Mouse (Mus musculus) midbrain, postnatal 0 days (tissue): ENCODE data around the gene Usp3. TPM values are rescaled to one million over a fixed set of nuclear protein-coding genes. Genes with fewer than 3 reads are reported as not detected.

Experiments used
- ATAC-seq: fragments of 200-750 bp; cut with Nextera tagmentation; 2 replicates; pipeline ENCODE4 v1.8.0; 2017; ENCODE audit warnings: moderate number of reproducible peaks, mild to moderate bottlenecking, moderate TSS enrichment, moderate library complexity; ENCODE audit not compliant: low FRiP score
- DNase-seq: peaks from one replicate; pipeline ENCODE4 v3.0.0-alpha.2; 2015; ENCODE audit warnings: low spot score
- H3K27ac ChIP-seq: fragments of 300-500 bp; sonication (generic); 2 replicates; pipeline ENCODE4 v1.5.1; 2014; ENCODE audit warnings: low read depth, mild to moderate bottlenecking, low read length, mixed read lengths
- H3K27me3 ChIP-seq: fragments of 300-500 bp; sonication (generic); 2 replicates; pipeline ENCODE4 v1.6.1; 2014; ENCODE audit warnings: low read length, control low read depth, mixed read lengths; ENCODE audit not compliant: insufficient read depth
- H3K36me3 ChIP-seq: fragments of 300-500 bp; sonication (generic); 2 replicates; pipeline ENCODE4 v1.6.1; 2014; ENCODE audit warnings: low read length, control low read depth, mixed read lengths; ENCODE audit not compliant: insufficient read depth
- H3K4me1 ChIP-seq: fragments of 300-500 bp; sonication (generic); 2 replicates; pipeline ENCODE4 v1.6.1; 2014; ENCODE audit warnings: mild to moderate bottlenecking, control low read depth, antibody characterized with exemption, low read length, mixed read lengths; ENCODE audit not compliant: insufficient read depth
- H3K4me2 ChIP-seq: fragments of 300-500 bp; sonication (generic); 2 replicates; pipeline ENCODE4 v1.6.1; 2014; ENCODE audit warnings: low read depth, mild to moderate bottlenecking, low read length, mixed read lengths; ENCODE audit not compliant: poor library complexity, severe bottlenecking
- H3K4me3 ChIP-seq: fragments of 300-500 bp; sonication (generic); 2 replicates; pipeline ENCODE4 v1.5.1; 2014; ENCODE audit warnings: low read depth, mild to moderate bottlenecking, low read length, moderate library complexity
- H3K9ac ChIP-seq: fragments of 300-500 bp; sonication (generic); replicated peaks from 2 replicates; pipeline ENCODE4 v1.6.1; 2014; ENCODE audit warnings: mild to moderate bottlenecking, low read length, moderate library complexity, mixed read lengths; ENCODE audit not compliant: poor library complexity, severe bottlenecking
- H3K9me3 ChIP-seq: fragments of 300-500 bp; sonication (generic); 2 replicates; pipeline ENCODE4 v1.6.1; 2016; ENCODE audit warnings: low read length, control low read depth
- CTCF ChIP-seq: IDR thresholded peaks from 2 replicates; pipeline ENCODE4 v1.5.1; 2016; ENCODE audit warnings: antibody characterized with exemption, mild to moderate bottlenecking
- WGBS: fragments of 180-500 bp; shearing (Covaris S2); extraction: QIAGEN DNeasy Blood & Tissue Kit; methylation state at CpG from one replicate; pipeline ENCODE4 v1.1.7; 2014; 5-methylcytosine and 5-hydroxymethylcytosine counted together
- polyA plus RNA-seq: library from polyadenylated mRNA; unstranded; fragments of >200 nt; fragmentation: Nextera tagmentation; extraction: Ambion mirVana; gene quantifications from 2 replicates; pipeline ENCODE4 v1.2.1, GENCODE M21; 2015
- total RNA-seq: library from RNA; depleted of rRNA; stranded (reverse); fragments of >200 nt; gene quantifications from 2 replicates; pipeline ENCODE4 v1.2.3, GENCODE M21; 2014

The Usp3 gene
- total and polyA plus RNA-seq, 2 experiments from 2014 or later = 30.0 to 39.9 TPM

DNA sequence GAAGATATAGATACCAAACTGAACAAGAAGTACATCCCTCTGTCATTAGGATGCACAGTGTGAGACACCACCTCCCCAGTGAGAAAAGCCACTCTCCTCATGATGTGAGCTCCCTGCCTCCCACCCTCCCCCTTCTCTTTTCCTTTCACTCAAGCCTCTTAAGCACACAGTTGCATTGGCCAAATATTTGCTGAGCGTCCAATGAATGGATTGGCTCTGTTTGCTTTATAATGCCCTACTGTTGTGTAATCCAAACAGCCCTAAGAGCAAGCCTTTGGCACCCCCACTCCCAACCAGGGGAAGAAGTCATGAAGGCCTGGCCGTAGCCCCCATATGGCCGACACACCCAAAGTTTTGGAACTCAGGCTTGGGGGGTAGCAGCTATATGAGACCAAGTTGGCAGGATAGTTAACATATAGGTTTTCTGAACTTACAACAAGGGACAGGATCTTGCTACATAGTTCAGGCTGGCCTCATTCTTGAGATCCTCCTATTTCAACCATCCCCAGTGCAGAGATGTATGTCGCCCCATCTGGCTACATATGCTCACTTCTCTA is 33.1 kb upstream of the Usp3 start:
- DNase-seq = no peak
- Histone ChIP-seq H3K4me1 (no peaks in the 10 kb centered on the region), H3K36me3 (no peaks in the 10 kb centered on the region), H3K4me3 (no peak overlapping the region), H3K9me3 (no peaks in the 10 kb centered on the region), H3K27ac (no peak overlapping the region), H3K4me2 (no peak overlapping the region), H3K9ac (no peak overlapping the region), H3K27me3 (no peaks in the 10 kb centered on the region)
- no peak for TF ChIP-seq CTCF
- no peak for ATAC-seq
- WGBS = 76% methylated on average over 4 of the region's 4 CpGs

DNA sequence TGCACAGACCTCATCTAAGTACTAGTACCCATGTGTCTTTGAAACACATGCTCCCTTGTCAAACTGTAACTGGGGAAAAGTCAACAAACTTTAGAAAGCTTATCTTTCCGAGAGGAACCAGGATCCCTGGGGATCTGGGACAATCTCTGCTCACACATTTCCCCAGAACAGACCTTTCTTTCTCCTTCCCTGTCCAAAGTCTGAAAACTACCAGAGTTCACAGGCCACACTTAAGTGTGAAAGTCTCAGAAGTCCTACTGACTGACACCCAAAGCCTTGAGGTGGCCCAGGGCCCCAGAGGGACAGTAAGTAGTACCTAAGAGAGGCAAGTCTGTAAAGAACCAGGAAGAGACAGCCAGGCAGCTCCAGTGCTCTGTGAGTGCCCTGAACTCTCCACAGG is 31.9 kb upstream of the Usp3 start:
- TF ChIP-seq CTCF = no peak
- Histone ChIP-seq H3K27ac (no peak overlapping the region), H3K4me3 (no peak overlapping the region), H3K4me1 (no peaks in the 10 kb centered on the region), H3K4me2 (no peak overlapping the region), H3K9me3 (no peaks in the 10 kb centered on the region), H3K9ac (no peak overlapping the region), H3K36me3 (no peaks in the 10 kb centered on the region), H3K27me3 (no peaks in the 10 kb centered on the region)
- WGBS = 69% methylated on average over 1 of the region's 1 CpGs
- ATAC-seq (no peak), DNase-seq (no peak)

GRCm38 (mm10) chr9:66623627-66624026 is 30.7 kb upstream of the Usp3 start:
- Histone ChIP-seq H3K4me3 (no peak overlapping the region), H3K27ac (no peak overlapping the region), H3K4me2 (no peak overlapping the region), H3K9me3 (no peaks in the 10 kb centered on the region), H3K36me3 (no peaks in the 10 kb centered on the region), H3K9ac (no peak overlapping the region), H3K27me3 (no peaks in the 10 kb centered on the region), H3K4me1 (no peaks in the 10 kb centered on the region)
- ATAC-seq (no peak), DNase-seq (no peak)
- WGBS = 100% methylated on average over 1 of the region's 1 CpGs
- no peak for TF ChIP-seq CTCF

DNA sequence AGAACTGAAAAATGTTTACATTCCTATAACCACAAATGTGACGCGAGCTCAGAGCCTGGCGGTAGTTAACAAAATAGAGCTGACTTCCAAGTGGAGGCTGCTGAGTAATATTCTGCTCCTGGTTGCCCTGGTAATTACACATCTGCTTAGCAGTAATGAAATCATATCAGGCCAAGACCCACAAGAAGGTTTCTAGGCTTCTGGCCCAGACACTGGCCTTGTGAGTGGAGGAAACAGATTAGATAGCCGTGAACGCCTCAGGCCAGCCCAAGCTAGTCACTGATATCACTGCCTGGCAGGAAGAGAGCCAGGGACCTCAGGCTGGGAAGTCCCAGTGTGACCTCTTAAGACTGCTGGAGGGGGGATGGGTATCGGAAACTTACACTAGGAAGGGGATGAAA is 27.6 kb upstream of the Usp3 start:
- peak overlapping the region; percentile 27; the same call in 1 of the 2 replicates for H3K27ac ChIP-seq
- 47% methylated on average over 6 of the region's 6 CpGs for WGBS

GRCm38 (mm10) chr9:66620055-66620454 is 27.1 kb upstream of the Usp3 start:
- 73% methylated on average over 1 of the region's 1 CpGs for WGBS
- Histone ChIP-seq H3K4me2 (no peak overlapping the region), H3K27ac (peak overlapping the region; percentile 27; the same call in 1 of the 2 replicates), H3K9ac (no peak overlapping the region), H3K4me3 (no peak overlapping the region), H3K9me3 (no peaks in the 10 kb centered on the region), H3K27me3 (no peaks in the 10 kb centered on the region), H3K36me3 (no peaks in the 10 kb centered on the region), H3K4me1 (no peaks in the 10 kb centered on the region)
- no peak for TF ChIP-seq CTCF
- no peak for ATAC-seq
- DNase-seq = no peak

More for the DNA sequence above, 27.6 kb upstream of the Usp3 start:
- DNase-seq (peak; percentile 30), ATAC-seq (no peak)
- Histone ChIP-seq H3K9ac (no peak overlapping the region), H3K27me3 (no peaks in the 10 kb centered on the region), H3K4me3 (no peak overlapping the region), H3K4me1 (no peaks in the 10 kb centered on the region), H3K36me3 (no peaks in the 10 kb centered on the region), H3K4me2 (no peak overlapping the region), H3K9me3 (no peaks in the 10 kb centered on the region)
- TF ChIP-seq CTCF = no peak

DNA sequence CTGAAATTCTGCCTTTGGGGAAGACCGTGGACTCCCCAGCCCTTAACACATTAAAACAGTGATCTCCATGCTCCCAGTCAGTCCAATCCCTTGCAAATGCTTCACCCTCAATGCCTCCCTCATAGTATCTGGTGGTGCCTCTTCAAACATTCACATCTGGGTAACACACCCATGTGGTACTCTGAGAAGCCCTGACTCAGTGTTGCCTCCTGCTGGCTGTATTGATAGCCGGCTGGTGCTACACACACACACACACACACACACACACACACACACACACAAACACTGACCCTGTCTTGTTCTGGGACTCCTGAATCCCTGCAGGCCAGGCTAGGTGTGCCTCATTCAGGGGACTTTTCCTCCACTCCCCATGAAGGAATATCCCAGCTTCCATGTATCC is 24.9 kb upstream of the Usp3 start:
- Histone ChIP-seq H3K4me2 (no peak overlapping the region), H3K27ac (no peak overlapping the region), H3K4me3 (no peak overlapping the region), H3K27me3 (no peaks in the 10 kb centered on the region), H3K9ac (no peak overlapping the region), H3K9me3 (no peaks in the 10 kb centered on the region), H3K4me1 (no peaks in the 10 kb centered on the region), H3K36me3 (no peaks in the 10 kb centered on the region)
- WGBS = 98% methylated on average over 2 of the region's 2 CpGs
- DNase-seq = no peak
- no peak; the same call in 1 of the 2 replicates for TF ChIP-seq CTCF
- ATAC-seq = no peak
